Mouse (Mus musculus) ES-Bruce4 (cell line): ENCODE results near the gene Ubr1.

Experiments used
- CTCF ChIP-seq: IDR thresholded peaks from one replicate; pipeline ENCODE4 v1.8.1; 2011; ENCODE audit warnings: low read depth, low read length
- EP300 ChIP-seq: IDR thresholded peaks from 2 replicates; pipeline ENCODE4 v1.6.1; 2011; ENCODE audit warnings: low read depth, low read length; ENCODE audit not compliant: insufficient read depth
- POLR2A ChIP-seq: IDR thresholded peaks from one replicate; pipeline ENCODE4 v1.8.1; 2011; ENCODE audit warnings: low read length; ENCODE audit not compliant: insufficient read depth

GRCm38 (mm10) chr2:121008664-121009007 lies 38.1 kb upstream of the Ubr1 start:
- no peak for TF ChIP-seq CTCF
- no peak for TF ChIP-seq POLR2A
- no peak for TF ChIP-seq EP300
